Mouse (Mus musculus) right cerebral cortex, postnatal 36 days (tissue): ENCODE measurements at regions not wholly inside any gene's neighbourhood (a gene's known extent, or its start where the extent isn't known, plus 50 kb on each side); places are given as distances from the start of the nearest gene placed in this dataset.

Source experiments
- DNase-seq, 2 experiments: peaks; one replicate each; pipeline ENCODE4 v3.0.0; 2022; ENCODE audit warnings: low spot score in 2 of 2, mixed read lengths in 1 of 2

DNA sequence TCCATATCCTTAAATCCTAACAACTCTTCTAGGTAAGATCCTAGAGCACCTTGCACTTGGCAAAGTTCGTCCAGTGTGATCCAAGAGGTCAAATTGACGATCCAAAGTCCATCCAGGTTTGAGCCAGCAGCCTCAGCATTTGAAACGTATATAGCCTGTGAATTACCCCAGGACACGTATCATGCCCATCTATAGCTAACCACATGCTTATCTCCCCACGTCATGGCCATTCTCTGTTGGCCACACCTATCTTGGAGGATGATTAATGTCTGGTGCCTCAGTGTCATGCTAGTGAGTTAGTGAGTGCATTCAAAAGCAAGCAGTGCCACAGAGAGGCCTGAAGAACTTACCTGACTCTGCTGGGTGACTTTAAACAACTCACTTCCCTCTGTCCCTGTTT, 1521.9 kb upstream of the Gm6569 start:
- DNase-seq: no peak

DNA sequence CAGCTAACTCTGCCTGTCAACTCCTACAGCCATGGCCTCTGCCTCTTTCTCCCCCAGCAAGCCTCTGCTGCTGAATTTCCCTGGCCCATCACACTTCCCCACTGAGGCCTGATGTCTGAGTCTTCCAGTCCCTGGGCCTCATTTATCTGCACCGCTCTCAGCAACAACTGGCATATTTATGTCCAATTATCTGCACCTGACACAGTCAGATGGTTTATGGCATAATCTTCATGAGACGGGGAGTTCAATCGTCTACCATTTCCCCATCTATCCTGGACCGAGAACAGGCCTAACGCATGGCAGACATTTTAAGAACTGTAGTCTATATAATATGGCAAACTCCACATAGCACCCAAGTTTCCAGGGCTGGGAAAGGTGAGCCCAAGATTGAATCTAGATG, 1512.8 kb upstream of the Gm6569 start:
- DNase-seq: no peak

DNA sequence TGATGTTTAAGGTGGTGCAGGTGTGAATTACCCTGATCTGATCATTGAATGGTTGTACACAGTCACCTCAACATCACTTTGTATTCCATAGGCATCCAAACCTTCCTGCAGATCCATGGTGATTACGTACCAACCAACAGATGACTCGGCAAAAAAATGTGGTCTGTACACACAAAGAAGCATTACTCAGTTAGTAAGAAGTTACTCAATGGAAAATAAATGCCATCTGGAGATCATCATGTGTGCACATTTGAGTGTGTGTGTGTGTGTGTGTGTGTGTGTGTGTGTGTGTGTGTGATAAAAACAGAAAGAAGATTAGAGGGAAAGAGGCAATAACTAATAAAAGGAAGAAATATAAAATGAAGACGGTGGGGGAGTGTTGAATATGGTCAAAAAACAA, 1512.2 kb upstream of the Gm6569 start:
- DNase-seq: no peak

DNA sequence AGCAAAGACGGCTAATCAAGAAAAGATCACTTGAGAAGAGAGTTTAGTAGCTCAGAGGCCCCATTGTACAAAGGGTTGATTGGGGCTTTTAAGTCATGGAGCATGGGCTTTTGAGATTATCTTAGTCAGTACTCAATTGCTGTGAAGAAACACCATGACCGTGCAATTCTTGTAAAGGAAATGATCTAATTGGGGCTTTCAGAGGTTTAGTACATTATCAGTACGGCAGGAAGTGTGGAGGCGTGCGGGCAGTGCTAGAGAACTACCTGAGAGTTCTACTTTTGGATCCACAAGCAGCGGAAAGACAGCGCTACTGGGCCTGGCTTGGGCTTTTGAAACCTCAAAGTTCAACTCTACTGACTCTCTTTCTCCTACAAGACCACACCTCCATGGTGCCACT, 1511.2 kb upstream of the Gm6569 start:
- DNase-seq: no peak

DNA sequence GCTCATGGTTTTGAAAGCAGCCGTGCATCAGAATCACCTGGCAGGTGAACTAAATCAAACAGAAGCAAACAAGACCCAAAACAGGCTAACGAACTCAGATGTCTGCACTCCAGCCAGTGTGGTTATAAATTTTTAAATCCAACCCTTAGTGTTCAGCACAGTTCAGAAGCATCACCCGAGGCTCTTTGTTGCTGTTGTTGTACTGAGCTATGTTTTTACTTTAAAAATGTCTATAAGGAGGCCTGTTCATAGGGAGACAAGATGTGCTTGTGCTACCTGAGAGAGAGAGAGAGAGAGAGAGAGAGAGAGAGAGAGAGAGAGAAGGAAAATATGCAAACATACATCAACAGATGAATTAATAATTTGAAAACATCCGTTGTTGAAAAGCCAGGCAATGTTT, 1503.1 kb upstream of the Gm6569 start:
- no peak for DNase-seq

DNA sequence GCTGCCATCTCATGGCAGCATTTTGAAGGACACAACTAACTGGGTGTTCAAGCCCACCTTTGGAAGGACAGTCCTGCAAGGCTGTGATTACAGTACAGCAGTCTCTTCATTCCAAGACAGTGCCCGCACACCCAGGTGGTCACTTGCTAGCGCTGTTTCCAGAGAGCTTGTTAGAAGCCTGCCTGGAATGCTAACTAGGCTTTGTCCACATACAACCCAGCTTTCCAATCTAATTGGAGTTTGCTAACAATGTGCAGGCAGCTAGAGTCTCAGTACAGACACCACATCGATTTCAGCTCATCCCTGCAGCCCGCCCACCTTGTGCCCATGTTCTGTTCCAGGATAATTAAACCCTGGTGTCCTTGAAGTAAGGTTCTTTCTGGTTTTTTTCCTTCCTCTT, 1499.9 kb upstream of the Gm6569 start:
- DNase-seq: no peak

DNA sequence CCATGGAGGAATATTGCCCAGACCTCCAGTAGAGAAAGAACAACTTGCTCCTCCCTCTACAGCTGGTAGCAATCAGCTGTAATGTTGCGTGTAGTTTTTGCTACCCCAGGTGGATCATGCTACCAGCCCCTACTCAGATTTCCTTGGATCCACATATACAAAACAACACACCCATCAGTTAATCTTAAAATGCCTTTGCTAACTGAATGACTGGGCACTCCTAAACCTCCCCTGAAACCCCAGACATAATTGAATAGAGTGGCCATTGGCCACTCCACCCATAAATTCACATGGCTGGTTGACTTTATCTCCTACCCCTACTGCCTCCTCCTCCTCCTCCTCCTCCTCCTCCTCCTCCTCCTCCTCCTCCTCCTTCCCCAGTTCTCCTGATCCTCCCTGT, 1494.7 kb upstream of the Gm6569 start:
- no peak for DNase-seq

DNA sequence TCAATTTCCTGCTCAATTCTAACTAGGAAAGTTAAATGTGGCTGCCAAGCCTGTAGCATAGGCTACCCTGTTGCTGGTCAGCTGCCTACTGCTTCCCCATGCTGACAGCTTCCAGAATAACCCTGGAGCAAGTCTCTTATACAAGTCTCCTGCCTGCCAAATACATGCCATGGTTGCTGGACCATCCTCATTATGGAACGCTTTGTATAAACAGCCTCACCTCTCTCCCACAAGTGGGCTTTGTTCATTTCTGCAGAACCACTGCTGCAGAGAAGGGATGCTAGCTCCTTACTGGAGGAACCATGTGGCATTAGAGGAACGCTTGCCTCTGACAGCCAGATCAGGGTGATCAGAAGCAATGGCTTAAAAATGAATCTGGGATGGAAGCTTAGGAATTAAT, 1492.4 kb upstream of the Gm6569 start:
- no peak for DNase-seq

DNA sequence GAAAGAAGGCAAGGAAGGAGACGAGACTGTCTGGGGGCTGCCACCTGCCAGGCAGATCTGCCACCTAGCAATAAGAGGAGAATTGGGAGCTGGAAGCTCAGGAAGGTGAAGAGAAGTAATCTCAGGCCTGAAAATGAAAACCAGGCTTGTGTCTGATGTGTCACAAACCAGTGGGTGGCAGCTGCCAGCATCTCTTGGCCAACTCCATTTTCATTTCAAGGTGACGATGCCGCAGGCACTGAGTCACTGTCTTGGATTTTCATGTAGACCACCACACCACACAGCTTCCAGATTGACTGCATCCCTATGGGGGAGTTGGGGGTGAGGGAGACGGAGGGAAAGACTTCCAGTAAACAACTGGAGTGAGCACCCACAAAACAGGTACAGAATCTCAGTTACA, 1491.9 kb upstream of the Gm6569 start:
- peak; percentile 10 to 18 for DNase-seq

DNA sequence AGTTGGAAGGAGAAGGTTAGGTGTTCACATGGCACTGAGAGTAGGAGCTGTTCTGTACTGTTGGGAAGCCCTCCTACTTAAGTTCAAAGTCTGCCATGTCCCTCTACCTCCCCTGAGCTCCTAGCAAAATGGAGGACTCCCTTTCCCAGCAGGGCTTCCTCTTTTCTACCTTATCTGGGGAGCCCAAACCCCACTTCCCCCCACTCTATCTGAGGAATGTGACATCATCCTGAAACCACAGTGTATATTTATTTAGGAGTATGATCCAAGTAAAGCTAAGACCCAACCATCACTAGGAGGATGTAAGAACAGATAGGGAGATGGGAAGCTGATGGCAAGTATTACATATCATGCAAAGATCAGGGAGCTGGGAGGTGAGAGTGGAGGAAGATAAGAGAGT, 1490.6 kb upstream of the Gm6569 start:
- DNase-seq: no peak

DNA sequence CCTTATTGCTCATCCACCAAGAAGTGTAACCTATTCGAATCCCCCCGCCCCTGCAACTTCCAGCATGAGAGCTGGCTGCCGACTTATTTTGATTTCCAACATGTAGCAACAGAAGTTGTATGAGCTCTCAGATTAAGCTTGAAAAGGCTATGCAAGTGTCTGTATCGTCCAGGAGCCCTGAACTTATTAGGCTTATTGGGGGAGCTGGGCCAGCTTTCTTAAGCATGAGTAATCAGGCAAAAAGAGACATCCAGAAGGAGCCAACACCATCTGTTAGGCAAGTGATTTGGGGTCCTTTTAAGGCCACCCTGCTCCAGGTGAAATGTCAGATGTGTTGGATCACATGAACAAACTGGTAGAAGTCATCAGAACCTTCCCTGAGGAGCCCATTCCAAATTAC, 1481.0 kb upstream of the Gm6569 start:
- DNase-seq: no peak

DNA sequence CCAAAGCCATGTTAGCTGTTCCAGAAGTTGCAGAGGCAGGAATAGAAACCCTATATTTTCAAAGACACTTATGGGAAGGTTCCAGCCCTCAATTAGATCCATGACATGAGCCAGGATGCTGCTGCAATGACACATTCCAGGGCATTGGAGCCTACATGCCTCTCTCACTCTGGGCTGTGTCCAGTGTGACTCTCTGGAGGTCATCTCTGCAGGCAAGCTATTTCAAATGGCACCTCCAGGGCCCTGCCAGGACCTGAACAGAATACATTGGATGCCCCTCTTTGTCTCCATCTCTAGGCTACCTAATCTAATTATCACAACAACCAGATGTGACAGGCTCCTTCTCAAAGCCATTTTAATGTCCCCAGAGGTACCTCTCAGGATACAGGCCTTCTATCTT, 1478.7 kb upstream of the Gm6569 start:
- no peak for DNase-seq

DNA sequence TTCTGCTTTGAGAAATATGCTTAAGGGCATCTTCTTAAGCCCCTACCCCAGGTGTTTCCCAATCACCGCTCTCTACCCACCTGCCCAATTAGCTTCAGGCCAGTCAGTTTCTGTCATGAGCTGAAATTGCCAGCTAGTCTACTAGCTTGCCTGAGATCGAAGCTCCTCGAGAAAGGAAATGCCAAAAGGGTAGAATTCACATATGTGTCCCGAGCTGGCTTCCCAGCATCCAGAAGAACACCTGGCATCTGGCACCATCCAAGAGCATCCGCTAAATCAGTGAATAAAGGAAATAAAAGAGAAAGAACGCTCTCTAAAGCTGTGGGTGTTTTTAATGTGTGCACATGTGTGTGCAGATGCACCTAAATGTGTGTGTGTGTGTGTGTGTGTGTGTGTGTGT, 1474.7 kb upstream of the Gm6569 start:
- DNase-seq: no peak

DNA sequence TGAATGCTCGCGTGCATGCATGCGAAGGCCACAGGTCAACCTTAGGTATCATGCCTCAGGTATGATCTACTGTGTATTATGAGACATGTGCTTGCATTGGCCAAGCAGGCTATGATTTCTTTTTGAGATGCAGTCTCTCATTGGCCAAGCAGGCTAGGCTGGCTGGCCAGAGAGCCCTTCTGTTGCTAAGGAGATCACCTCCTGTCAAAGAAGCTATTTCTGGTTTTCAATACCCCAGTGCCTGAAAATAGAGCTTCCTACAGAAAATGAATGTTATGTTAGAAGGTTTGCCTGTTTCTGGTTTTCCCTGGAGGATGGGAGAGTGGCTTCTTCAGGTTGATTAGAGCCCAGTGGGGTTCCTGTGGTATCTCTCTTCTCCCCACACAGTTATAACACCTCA, 1474.3 kb upstream of the Gm6569 start:
- peak; percentile 25 to 47 for DNase-seq

DNA sequence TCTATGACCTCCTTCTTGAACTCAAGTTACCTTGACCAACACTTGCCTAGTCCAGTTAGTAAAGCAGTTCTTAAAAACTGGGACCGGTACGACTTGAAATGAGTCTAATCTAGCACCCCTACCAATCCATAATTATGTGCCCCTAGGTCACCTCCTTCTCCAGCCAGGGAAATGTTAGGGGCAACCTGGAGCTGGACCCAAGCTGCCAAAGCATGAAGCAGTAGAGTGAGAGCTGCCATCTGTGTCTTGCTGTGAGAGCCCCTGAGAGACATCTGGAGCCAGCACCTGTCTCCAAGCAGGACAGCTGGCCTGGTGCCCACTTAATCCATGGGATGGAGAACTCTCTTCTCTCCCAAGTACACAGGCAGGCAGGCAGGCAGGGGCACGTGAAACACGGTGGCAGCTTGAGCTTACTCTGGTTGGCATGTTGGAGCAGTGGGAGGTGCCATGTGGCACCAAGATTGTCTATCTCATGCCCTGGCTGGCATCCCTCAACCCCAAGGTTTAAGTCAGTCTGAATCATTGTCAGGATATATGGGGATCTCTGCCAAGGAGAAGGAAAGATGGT, 1473.8 kb upstream of the Gm6569 start:
- DNase-seq: no peak

DNA sequence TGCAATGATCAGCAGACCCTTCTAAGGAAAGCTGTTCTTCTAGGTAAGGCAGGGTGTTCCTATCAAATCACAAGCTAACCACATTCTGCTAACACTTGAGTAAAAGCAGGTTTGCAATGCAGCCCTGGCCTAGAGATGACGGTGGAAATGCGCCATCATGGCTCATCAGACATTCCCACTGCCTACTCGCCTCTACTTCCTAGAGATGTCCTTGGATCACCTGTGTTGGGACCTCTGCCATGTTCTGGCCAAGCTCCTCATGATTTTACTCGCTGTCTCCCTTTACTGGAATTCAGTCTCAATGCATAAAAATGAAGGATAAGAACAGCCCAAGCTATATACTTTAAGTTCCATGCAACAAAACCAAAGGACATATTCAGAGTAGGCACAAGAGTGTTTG, 1461.3 kb upstream of the Gm6569 start:
- DNase-seq: no peak

DNA sequence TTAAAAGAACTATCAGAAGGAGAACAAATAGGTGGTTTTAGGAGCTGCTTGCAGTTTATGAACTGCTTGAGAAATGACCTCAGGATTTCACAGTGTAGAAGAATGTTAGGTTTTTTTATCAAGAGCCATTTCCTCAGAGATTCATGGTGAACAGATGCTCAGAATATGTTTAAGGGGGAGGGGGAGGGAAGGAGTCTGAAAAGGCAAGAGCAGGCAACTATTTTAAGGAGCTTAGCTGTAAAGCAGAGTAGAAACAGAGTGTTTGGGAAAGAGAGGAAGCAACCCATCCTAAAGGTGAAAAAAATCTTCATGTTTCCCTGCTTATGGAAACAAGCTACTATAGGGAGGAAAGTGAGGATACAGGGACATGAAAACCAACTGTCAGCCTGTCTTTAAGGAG, 1457.2 kb upstream of the Gm6569 start:
- DNase-seq: no peak

DNA sequence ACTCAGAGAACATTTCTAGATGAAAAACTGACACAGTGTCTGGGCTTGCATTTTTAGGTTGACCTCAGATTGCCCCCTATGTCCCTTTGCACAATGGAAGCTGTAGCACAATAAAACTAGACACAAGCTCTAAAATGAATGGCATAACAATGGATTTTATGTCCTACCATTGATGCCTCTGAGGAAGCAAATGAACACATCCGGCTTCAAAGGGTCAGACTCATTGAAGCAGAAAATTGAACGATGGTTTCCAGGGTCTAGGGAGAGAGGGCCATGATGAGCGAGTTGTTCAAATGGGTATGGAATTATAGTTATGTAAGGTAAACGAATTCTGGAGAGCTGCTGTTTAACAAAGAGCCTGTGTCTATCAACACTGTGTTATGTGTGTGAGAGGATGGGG, 1455.1 kb upstream of the Gm6569 start:
- no peak for DNase-seq

DNA sequence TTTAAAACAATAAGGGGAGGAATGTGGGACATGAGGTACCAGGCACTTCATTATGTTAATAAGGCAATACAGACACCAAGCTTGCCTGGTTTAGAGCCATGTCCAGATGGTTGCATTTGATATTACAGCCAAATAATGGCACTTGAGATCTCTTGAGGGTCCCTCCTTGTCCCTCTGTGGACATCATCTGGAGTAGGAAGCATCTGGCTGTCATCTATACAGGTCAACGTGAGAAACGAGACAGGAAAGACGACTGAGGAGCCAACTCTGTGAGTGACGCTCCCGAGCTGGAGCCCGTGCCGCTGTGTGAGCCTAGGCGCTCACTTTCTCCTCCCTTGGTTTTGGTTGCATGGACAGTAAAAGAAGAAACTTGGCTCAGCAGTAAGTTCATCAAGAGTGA, 1453.2 kb upstream of the Gm6569 start:
- DNase-seq: no peak

DNA sequence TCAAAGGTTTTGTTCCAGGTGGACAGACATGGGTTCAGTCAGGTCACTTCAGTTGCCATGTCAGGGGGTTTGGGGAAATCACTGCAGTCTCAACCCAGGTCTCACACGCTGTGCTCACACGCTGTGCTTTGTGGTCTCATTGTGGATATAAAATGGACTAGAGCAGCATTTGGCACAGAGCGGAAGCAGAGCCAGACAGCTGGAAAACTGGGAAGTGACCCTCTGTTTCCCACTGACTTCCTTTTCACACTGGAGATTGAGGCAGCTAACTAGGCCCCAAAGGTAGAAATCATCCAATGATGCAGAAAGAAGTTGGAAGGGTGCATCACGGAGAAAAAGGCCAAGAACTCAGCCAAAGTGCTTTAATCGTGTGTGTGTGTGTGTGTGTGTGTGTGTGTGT, 1452.6 kb upstream of the Gm6569 start:
- DNase-seq: no peak

DNA sequence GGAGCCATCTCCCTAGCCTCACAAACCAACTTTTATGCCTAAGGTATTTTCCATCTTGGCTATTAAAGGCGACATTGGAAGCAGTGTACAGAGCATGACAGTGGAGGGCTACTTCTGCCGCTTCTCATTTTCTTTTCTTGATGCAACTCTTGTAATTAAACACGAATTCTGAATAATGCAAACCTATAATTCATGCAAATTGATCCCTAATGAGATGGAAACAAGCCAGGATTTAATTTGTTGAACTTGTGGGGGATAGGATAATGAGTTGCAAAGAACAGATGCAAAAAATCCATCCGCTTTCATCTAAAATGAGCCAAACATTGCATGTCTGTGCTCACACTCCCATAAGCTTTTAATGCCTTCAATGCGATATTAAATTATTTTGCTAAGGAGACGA, 1451.8 kb upstream of the Gm6569 start:
- DNase-seq: no peak

DNA sequence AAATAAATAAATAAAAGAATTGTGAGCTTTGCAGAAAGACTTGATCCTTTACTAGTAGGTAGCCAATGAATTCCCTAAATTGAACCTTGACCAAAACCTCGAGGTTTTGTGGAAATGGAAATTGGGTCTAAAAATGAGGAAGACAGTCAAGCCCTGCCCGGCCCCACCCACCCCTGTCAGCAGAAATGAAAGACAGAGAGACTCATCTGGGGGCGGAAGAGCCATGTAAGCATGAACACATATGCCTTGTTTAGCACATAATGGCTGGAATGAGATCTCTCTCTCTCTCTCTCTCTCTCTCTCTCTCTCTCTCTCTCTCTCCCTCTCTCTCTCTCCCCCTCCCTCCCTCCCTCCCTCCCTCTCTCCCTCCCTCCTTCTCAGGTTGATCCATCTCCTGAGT, 1451.3 kb upstream of the Gm6569 start:
- DNase-seq: no peak

DNA sequence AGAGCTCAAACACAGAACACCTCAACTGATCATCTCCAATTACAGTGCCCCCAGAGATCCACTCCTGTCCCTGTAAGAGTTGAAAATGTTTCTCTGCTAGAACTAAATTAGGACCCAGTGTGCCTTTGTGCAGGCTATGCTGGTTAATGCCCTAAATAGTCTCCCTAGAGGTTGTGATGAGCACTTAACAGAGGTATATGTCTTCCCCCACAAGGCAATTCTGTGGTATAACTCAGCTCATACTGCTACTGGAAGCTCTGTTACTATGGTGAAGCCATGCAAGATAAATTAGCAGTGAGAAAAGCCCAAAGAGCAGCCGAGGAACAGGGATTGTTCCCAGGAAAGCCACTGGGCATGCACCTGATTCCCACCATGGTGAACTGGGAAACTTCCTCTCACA, 1450.9 kb upstream of the Gm6569 start:
- no peak for DNase-seq

DNA sequence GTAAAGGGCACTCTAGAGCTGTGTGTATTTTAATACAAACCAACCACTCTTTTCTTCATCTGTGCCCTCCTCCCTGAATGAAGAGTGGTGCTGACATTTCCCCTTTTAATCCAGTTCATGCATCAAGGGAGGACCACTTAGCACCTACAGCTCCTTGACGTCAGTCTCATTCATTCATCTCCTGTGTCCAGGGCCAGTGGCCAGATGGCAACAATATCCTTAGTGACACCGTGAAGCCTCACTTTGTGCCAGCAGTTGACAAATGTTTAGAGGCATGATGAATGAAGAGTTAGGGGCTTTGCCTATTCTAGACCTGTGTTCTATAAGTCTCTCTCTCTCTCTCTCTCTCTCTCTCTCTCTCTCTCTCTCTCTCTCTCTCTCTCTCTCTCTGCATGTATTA, 1441.1 kb upstream of the Gm6569 start:
- no peak for DNase-seq

DNA sequence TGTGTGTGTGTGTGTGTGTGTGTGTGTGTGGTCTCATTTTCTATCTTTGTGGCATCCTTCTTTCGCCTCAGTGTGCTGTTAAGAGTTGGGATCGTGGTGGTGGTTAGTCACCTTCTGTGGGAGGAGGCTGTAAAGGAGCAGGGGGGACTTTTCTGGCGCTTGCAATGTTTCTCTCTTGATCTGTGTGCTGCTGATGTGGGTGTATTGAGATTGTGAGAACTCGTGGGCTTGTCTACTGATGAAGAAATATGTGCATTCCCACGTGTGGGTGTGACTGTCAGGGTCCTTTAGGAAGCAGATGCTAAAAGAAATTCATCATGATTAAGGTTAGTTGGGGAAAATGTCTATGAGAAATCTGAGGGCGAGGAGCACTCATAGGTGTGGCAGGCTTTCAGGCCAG, 1422.4 kb upstream of the Gm6569 start:
- peak; percentile 68 to 83 for DNase-seq
